Mouse (Mus musculus): ENCODE results near the gene Sdsl. TPM values are rescaled to one million over a fixed set of nuclear protein-coding genes. Genes with fewer than 3 reads are reported as not detected.

The Sdsl gene
- polyA plus RNA-seq, 1 experiment: not detected

- H3K27ac ChIP-seq (ENCODE audit: insufficient read depth, low read depth, low read length): no peak overlapping the region
- TF ChIP-seq CTCF (IDR thresholded peaks at IDR 0.05; ENCODE audit: insufficient read depth, low read depth, low read length): no peak
- no peak for TF ChIP-seq POLR2A (IDR thresholded peaks at IDR 0.05; ENCODE audit: insufficient read depth, low read depth, low read length)
- H3K4me3 ChIP-seq (ENCODE audit: insufficient read depth, low read depth, low read length): no peak overlapping the region
- 85% methylated on average over 19 of the region's 19 CpGs for WGBS
- H3K4me1 ChIP-seq (ENCODE audit: control insufficient read depth, insufficient read depth, low read length): no peaks in the 10 kb centered on the region
Measured at GRCm38 (mm10) chr5:120483399-120483798, 10.8 kb upstream of the Sdsl start.

DNA sequence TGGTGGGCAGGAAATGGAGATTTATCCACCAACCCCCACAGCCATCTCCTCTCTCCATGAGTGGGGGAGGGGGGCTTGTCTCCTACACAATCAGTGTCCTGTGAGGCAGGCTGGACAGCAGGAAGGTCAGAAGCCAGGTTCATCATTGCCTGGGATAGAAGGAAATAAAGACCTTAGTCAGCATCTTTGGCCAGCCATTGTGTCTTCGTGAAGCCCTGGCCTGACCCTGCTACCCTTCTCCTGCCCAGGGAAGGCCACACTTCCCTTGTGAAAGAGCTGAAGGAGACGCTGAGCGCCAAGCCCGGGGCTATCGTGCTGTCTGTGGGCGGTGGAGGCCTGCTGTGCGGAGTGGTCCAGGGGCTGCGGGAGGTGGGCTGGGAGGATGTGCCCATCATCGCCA, 8.6 kb upstream of the Sdsl start:
- 51% methylated on average over 9 of the region's 9 CpGs for WGBS
- TF ChIP-seq POLR2A (IDR thresholded peaks at IDR 0.05; ENCODE audit: insufficient read depth, low read depth, low read length) (no peak), CTCF (IDR thresholded peaks at IDR 0.05; ENCODE audit: insufficient read depth, low read depth, low read length) (no peak)
- Histone ChIP-seq H3K4me1 (ENCODE audit: control insufficient read depth, insufficient read depth, low read length) (no peaks in the 10 kb centered on the region), H3K4me3 (ENCODE audit: insufficient read depth, low read depth, low read length) (no peak overlapping the region), H3K27ac (ENCODE audit: insufficient read depth, low read depth, low read length) (no peak overlapping the region)

DNA sequence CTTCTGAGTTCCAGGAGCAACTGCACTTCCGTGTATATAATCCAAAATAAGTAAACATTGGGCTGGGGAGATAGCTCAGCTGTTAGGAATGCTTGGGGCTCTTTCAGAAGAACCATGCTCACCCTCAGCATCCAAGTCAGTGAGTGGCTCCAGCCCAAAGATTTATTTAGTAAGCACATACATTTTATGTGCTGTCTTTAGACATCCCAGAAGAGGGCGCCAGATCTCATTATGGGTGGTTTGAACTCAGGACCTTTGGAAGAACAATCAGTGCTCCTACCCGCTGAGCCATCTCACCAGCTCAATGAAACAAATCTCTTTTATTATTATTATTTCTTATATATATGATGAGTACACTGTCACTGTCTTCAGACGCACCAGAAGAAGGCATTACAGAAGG, 6.9 kb upstream of the Sdsl start:
- H3K4me1 ChIP-seq (ENCODE audit: control insufficient read depth, insufficient read depth, low read length): no peaks in the 10 kb centered on the region
- H3K4me3 ChIP-seq (ENCODE audit: insufficient read depth, low read depth, low read length): no peak overlapping the region
- WGBS: 72% methylated on average over 4 of the region's 4 CpGs
- TF ChIP-seq CTCF (IDR thresholded peaks at IDR 0.05; ENCODE audit: insufficient read depth, low read depth, low read length) (no peak), POLR2A (IDR thresholded peaks at IDR 0.05; ENCODE audit: insufficient read depth, low read depth, low read length) (no peak)
- no peak overlapping the region for H3K27ac ChIP-seq (ENCODE audit: insufficient read depth, low read depth, low read length)

- 95% methylated on average over 5 of the region's 5 CpGs for WGBS
- TF ChIP-seq POLR2A (IDR thresholded peaks at IDR 0.05; ENCODE audit: insufficient read depth, low read depth, low read length) (no peak), CTCF (IDR thresholded peaks at IDR 0.05; ENCODE audit: insufficient read depth, low read depth, low read length) (no peak)
- no peaks in the 10 kb centered on the region for H3K4me1 ChIP-seq (ENCODE audit: control insufficient read depth, insufficient read depth, low read length)
- no peak overlapping the region for H3K4me3 ChIP-seq (ENCODE audit: insufficient read depth, low read depth, low read length)
- H3K27ac ChIP-seq (ENCODE audit: insufficient read depth, low read depth, low read length): no peak overlapping the region
Measured at GRCm38 (mm10) chr5:120477993-120478392, 5.4 kb upstream of the Sdsl start.

DNA sequence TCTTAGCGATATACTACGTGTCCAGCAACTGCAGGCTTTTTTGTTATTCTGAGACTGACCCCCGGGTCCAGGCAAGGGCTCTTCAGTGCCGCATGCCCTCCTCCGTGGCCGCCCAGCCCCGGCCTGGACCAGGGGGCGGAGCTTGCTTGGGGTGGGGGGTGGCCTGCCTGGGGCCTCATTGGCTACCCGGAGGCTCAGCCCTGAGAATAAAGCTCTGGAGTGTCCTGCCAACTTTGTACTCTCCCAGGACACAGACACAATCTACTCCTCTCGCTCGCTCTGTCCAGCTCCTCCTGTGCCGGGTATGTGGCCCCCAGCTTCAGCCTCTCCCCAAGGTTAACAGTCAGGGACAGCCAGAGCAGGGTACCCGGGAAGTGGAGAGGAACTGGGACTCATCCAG, 3.7 kb upstream of the Sdsl start, which contains the start of gene Sds:
Gene Sds, plus strand, starts transcription at position 231 of the 400 bp plus-strand sequence.
- no peak for TF ChIP-seq POLR2A (IDR thresholded peaks at IDR 0.05; ENCODE audit: insufficient read depth, low read depth, low read length)
- no peak for TF ChIP-seq CTCF (IDR thresholded peaks at IDR 0.05; ENCODE audit: insufficient read depth, low read depth, low read length)
- H3K27ac ChIP-seq (ENCODE audit: insufficient read depth, low read depth, low read length): no peak within 1 kb of the TSS

DNA sequence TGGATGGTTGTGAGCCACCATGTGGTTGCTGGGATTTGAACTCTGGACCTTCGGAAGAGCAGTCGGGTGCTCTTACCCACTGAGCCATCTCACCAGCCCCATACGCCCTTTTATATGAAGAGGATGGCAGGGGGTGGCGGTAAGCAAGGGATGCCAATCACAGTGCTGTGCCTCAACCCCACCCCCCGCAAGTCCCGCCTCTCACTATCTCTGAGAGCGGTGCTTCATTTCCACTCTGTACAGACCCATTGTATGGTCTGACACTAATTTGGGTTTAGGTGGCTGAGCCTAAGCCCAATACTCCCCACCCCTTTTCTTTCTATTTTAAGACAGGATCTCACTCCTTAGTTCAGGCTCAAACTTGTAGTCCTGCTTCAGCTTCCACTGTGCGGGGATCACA, 3.3 kb upstream of the Sdsl start:
- WGBS: 42% methylated on average over 8 of the region's 8 CpGs
- Histone ChIP-seq H3K27ac (ENCODE audit: insufficient read depth, low read depth, low read length) (no peak overlapping the region), H3K4me3 (ENCODE audit: insufficient read depth, low read depth, low read length) (no peak overlapping the region), H3K4me1 (ENCODE audit: control insufficient read depth, insufficient read depth, low read length) (no peaks in the 10 kb centered on the region)
- TF ChIP-seq CTCF (IDR thresholded peaks at IDR 0.05; ENCODE audit: insufficient read depth, low read depth, low read length): no peak
- no peak for TF ChIP-seq POLR2A (IDR thresholded peaks at IDR 0.05; ENCODE audit: insufficient read depth, low read depth, low read length)

More for the DNA sequence above, 3.7 kb upstream of the Sdsl start, which contains the start of gene Sds:
- WGBS: 24% methylated on average over 13 of the region's 13 CpGs
- no peak within 1 kb of the TSS for H3K4me3 ChIP-seq (ENCODE audit: insufficient read depth, low read depth, low read length)
- H3K4me1 ChIP-seq (ENCODE audit: control insufficient read depth, insufficient read depth, low read length): no peaks in the 10 kb centered on the region

DNA sequence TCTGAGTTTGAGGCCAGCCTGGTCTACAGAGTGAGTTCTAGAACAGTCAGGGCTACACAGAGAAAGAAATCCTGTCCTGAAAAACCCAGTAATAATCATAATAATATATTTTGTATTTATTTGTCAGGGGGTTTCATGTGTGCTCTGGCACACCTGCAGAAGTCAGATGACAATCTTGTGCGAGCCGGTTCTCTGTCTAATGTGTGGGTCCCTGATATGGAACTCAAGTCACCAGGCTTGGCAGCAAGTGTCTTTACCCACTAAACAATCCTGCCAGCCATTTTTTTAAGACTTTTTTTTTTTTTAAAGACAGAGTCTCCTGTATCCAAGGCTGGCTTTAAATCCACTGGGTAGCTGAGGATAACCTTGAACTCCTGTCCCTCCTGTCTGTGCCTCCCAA, 751 bp upstream of the Sdsl start:
- Histone ChIP-seq H3K27ac (ENCODE audit: insufficient read depth, low read depth, low read length) (no peak overlapping the region), H3K4me3 (ENCODE audit: insufficient read depth, low read depth, low read length) (no peak overlapping the region), H3K4me1 (ENCODE audit: control insufficient read depth, insufficient read depth, low read length) (no peaks in the 10 kb centered on the region)
- TF ChIP-seq POLR2A (IDR thresholded peaks at IDR 0.05; ENCODE audit: insufficient read depth, low read depth, low read length) (no peak), CTCF (IDR thresholded peaks at IDR 0.05; ENCODE audit: insufficient read depth, low read depth, low read length) (no peak)
- WGBS: 92% methylated on average over 2 of the region's 2 CpGs

GRCm38 (mm10) chr5:120471538-120471937, 1.1 kb downstream of the Sdsl start:
- 61% methylated on average over 4 of the region's 4 CpGs for WGBS
- H3K27ac ChIP-seq (ENCODE audit: insufficient read depth, low read depth, low read length): no peak overlapping the region
- no peak for TF ChIP-seq CTCF (IDR thresholded peaks at IDR 0.05; ENCODE audit: insufficient read depth, low read depth, low read length)
- TF ChIP-seq POLR2A (IDR thresholded peaks at IDR 0.05; ENCODE audit: insufficient read depth, low read depth, low read length): no peak

GRCm38 (mm10) chr5:120468830-120469229, 3.8 kb downstream of the Sdsl start:
- no peak overlapping the region for H3K4me3 ChIP-seq (ENCODE audit: insufficient read depth, low read depth, low read length)
- H3K4me1 ChIP-seq (ENCODE audit: control insufficient read depth, insufficient read depth, low read length): no peaks in the 10 kb centered on the region
- 89% methylated on average over 6 of the region's 6 CpGs for WGBS
- H3K27ac ChIP-seq (ENCODE audit: insufficient read depth, low read depth, low read length): no peak overlapping the region
- no peak for TF ChIP-seq POLR2A (IDR thresholded peaks at IDR 0.05; ENCODE audit: insufficient read depth, low read depth, low read length)
- no peak for TF ChIP-seq CTCF (IDR thresholded peaks at IDR 0.05; ENCODE audit: insufficient read depth, low read depth, low read length)

More at GRCm38 (mm10) chr5:120471538-120471937, 1.1 kb downstream of the Sdsl start:
- Histone ChIP-seq H3K4me3 (ENCODE audit: insufficient read depth, low read depth, low read length) (no peak overlapping the region), H3K4me1 (ENCODE audit: control insufficient read depth, insufficient read depth, low read length) (no peaks in the 10 kb centered on the region)

DNA sequence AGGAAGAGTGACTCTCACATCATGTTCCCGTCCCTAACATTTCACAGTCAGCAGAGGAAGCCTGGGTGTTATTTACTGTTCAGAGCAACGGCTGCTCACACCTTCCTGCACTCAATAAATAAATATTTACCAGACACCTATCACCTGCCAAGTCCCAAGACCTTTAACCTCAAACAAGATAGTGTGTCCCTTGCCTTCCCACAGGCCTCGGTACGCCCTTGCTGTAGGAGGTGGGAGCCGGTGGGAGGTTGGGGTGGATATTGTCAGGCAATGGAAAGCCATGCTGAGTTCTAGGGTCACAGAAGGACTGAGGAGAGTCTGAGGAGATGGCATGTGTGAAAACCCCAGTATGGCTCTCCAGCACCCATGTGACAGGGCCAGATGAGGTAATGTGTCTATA, 4.3 kb downstream of the Sdsl start:
- WGBS: 91% methylated on average over 5 of the region's 5 CpGs

More for the DNA sequence above, 4.3 kb downstream of the Sdsl start:
- Histone ChIP-seq H3K4me3 (ENCODE audit: insufficient read depth, low read depth, low read length) (no peak overlapping the region), H3K27ac (ENCODE audit: insufficient read depth, low read depth, low read length) (no peak overlapping the region), H3K4me1 (ENCODE audit: control insufficient read depth, insufficient read depth, low read length) (no peaks in the 10 kb centered on the region)
- no peak for TF ChIP-seq CTCF (IDR thresholded peaks at IDR 0.05; ENCODE audit: insufficient read depth, low read depth, low read length)
- no peak for TF ChIP-seq POLR2A (IDR thresholded peaks at IDR 0.05; ENCODE audit: insufficient read depth, low read depth, low read length)

Data from olfactory bulb, adult 2 months (tissue).